Mouse (Mus musculus) heart, adult 18-20 months (tissue): ENCODE data around the gene Tex48. TPM values are rescaled to one million over a fixed set of nuclear protein-coding genes. Genes with fewer than 3 reads are reported as not detected.

ENCODE experiments used
- DNase-seq, 2 experiments: peaks; one replicate each; pipeline ENCODE4 v3.0.0; 2021 to 2022; ENCODE audit warnings: mixed read lengths in 1 of 2
- long read RNA-seq, 2 experiments: library from polyadenylated mRNA; stranded (forward); transcript quantifications; one replicate each; pipeline ENCODE4 v2.0.0; 2021
- total RNA-seq, 2 experiments: library from RNA; stranded (reverse); gene quantifications; 2 replicates each; pipeline ENCODE4 v1.2.3; 2021

The Tex48 gene
- not detected for total RNA-seq
- long read RNA-seq, experiment 1 = 0 reads
- long read RNA-seq, experiment 2 = 0 reads

- peak in 1 of 2 experiments; percentile 38 for DNase-seq
Observed at GRCm38 (mm10) chr4:63622378-63622835, at the start of gene Tex48. TSS of gene Tex48 (minus strand) at chr4:63622428.

GRCm38 (mm10) chr4:63668255-63668654 lies 46.0 kb upstream of the Tex48 start:
- peak; percentile 23 to 61 for DNase-seq

GRCm38 (mm10) chr4:63665738-63666137 lies 43.5 kb upstream of the Tex48 start:
- no peak for DNase-seq

GRCm38 (mm10) chr4:63663279-63663678 lies 41.1 kb upstream of the Tex48 start, which contains the start of gene Gm11214:
TSS of gene Gm11214 (minus strand) at chr4:63663379.
- DNase-seq = no peak

- no peak for DNase-seq
Observed at GRCm38 (mm10) chr4:63661857-63662256, 39.6 kb upstream of the Tex48 start.

GRCm38 (mm10) chr4:63661426-63661825 lies 39.2 kb upstream of the Tex48 start:
- DNase-seq = no peak

- no peak for DNase-seq
Observed at GRCm38 (mm10) chr4:63659775-63660174, 37.5 kb upstream of the Tex48 start.

GRCm38 (mm10) chr4:63659086-63659485 lies 36.9 kb upstream of the Tex48 start:
- no peak for DNase-seq

- DNase-seq = no peak
Observed at GRCm38 (mm10) chr4:63654381-63654780, 32.2 kb upstream of the Tex48 start.

GRCm38 (mm10) chr4:63643956-63644726 lies 21.9 kb upstream of the Tex48 start:
- DNase-seq = no peak

- no peak for DNase-seq
Observed at GRCm38 (mm10) chr4:63639842-63640241, 17.6 kb upstream of the Tex48 start.

GRCm38 (mm10) chr4:63638603-63639002 lies 16.4 kb upstream of the Tex48 start:
- DNase-seq = no peak

- no peak for DNase-seq
Observed at GRCm38 (mm10) chr4:63633181-63633580, 11.0 kb upstream of the Tex48 start.

- no peak for DNase-seq
Observed at GRCm38 (mm10) chr4:63627111-63627510, 4.9 kb upstream of the Tex48 start.

GRCm38 (mm10) chr4:63625563-63626080 lies 3.4 kb upstream of the Tex48 start:
- no peak for DNase-seq

- no peak for DNase-seq
Observed at GRCm38 (mm10) chr4:63621861-63622260, 367 bp downstream of the Tex48 start.

GRCm38 (mm10) chr4:63608391-63608790 lies 13.8 kb downstream of the Tex48 start:
- DNase-seq = no peak

GRCm38 (mm10) chr4:63605968-63606367 lies 16.3 kb downstream of the Tex48 start:
- no peak for DNase-seq

GRCm38 (mm10) chr4:63605545-63605944 lies 16.7 kb downstream of the Tex48 start:
- DNase-seq = peak; percentile 55 to 74

GRCm38 (mm10) chr4:63604945-63605344 lies 17.3 kb downstream of the Tex48 start, which contains the start of gene Gm11213:
TSS of gene Gm11213 (minus strand) at chr4:63605261.
- no peak for DNase-seq

- no peak for DNase-seq
Observed at GRCm38 (mm10) chr4:63601263-63601662, 21.0 kb downstream of the Tex48 start.

- no peak for DNase-seq
Observed at GRCm38 (mm10) chr4:63600786-63601185, 21.4 kb downstream of the Tex48 start.

GRCm38 (mm10) chr4:63596010-63596409 lies 26.2 kb downstream of the Tex48 start:
- no peak for DNase-seq

- no peak for DNase-seq
Observed at GRCm38 (mm10) chr4:63595259-63595658, 27.0 kb downstream of the Tex48 start.
